Mouse (Mus musculus) ovary, adult 18-20 months (tissue): ENCODE measurements around the gene Aif1.

ENCODE experiments used
- DNase-seq: peaks from one replicate; pipeline ENCODE4 v3.0.0; 2022; ENCODE audit warnings: low spot score, mixed read lengths

The Aif1 gene

GRCm38 (mm10) chr17:35194844-35195630 lies 19.2 kb upstream of the Aif1 start:
- no peak for DNase-seq

DNA sequence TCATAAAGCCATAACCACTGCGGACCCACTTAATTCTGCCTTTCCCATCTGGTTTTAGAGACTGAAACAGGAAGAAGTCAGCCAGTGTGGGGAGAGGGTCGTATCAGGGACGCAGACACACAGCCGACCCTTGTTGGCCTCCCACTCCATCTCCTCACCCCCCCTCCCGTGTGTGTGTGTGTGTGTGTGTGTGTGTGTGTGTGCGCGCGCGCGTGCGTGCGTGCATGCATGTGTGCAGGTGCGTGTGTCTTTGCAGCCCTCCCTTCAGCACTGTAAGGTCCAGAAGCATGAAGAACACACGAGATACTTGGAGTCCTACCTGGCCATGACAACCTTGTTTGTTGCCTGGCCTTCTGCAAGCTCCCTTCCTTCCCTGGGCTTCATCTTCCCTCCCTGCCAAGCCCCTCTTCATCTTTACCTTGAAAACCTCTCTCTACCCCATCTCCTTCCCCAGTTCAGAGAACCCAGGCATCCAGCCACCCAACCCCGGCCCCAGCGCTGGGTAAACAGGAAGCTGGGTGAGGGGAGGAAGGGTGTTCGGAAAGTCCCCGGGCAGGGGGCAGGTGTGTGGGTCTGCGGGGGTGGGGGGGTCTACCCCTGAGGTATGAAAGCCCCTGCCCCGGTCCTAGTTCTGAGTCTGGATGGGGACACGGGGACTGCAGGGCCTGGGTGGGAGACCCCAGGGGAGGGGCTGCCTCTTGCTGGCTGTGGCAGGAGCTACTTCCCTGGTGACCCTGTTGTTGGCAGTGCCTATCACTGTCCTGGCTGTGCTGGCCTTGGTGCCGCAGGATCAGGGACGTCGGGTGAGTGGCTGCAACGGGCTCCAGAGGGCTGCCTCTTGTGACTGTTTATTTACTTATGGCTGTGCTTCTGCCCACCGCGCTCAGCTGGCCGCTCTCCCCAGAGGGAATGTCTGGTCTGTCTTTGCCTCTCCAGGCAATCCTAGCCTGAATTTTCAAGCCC lies 18.3 kb upstream of the Aif1 start, which contains the start of gene Ltb:
Gene Ltb, plus strand, starts transcription at position 559 of the 963 bp plus-strand sequence.
- no peak for DNase-seq

GRCm38 (mm10) chr17:35192924-35193323 lies 17.1 kb upstream of the Aif1 start:
- no peak for DNase-seq

DNA sequence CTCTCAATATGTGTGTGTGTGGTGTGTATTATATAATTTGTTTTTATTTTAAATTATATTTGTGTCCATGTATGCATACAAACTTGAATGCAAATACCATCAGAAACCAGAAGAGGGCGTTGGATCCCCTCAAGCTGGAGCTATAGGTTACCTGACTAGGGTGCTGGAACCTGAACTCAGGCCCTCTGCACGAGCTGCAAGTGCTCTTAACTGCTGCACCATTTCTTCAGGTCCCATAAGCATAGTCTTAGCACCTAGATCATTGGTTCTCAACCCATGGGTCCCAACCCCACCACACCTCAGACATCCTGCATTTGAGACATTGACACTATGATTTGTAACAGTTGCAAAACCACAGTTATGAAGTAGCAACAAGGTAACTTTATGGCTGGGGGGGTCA lies 15.9 kb upstream of the Aif1 start:
- DNase-seq, result no peak

GRCm38 (mm10) chr17:35190096-35190495 lies 14.2 kb upstream of the Aif1 start:
- DNase-seq, result no peak

DNA sequence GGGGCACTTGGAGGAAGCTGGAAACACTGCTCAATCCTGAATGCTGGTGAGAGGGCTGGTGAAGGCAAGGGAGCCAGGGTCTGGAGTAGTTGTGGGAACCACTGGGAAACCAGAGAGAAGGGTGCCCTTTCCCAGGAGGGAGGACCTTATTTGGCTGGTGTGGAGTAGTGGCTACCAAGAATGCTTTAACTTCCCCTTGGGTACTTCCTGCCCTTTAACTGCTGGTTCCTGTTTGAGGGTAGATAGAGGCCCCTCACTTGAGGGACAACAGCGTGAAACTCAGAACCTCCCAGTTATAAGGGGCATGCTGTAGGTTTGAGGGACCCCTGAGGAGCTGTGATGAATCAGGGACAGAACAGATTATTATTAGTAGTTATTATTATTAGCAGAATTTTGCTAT lies 13.3 kb upstream of the Aif1 start:
- no peak for DNase-seq

DNA sequence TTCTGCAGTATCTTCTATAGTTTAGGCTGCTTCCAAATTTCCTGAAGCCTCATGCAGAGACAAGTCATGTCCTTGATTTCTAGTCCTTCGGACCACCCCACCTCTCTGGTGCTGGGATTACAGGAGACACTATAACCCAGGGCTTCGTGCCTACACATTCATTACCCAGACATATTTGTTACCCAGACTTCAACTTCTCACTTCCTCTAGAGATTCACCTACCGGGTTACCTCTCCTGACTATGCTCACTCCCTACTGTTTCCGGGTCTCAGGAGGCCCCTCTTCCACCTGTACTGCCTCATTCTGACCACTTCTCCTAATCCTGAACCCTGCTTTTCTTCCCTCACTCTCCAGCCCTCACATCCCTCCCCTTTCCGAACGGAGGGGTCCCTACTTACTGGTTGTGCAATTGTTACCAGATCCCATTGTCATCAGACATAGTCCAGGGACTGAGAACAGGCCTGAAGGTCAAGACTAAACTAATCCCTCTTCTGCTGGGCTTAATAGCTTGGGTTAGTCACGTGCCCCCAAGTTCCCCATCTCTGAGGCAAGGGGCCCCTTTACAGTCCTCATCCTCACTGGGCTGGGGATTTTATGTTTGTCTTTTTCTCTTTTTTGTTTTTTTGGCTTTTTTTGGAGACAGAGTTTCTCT lies 12.2 kb upstream of the Aif1 start, which contains the start of gene Lst1:
Gene Lst1, minus strand, starts transcription at position 481 of the 652 bp plus-strand sequence.
- no peak for DNase-seq

DNA sequence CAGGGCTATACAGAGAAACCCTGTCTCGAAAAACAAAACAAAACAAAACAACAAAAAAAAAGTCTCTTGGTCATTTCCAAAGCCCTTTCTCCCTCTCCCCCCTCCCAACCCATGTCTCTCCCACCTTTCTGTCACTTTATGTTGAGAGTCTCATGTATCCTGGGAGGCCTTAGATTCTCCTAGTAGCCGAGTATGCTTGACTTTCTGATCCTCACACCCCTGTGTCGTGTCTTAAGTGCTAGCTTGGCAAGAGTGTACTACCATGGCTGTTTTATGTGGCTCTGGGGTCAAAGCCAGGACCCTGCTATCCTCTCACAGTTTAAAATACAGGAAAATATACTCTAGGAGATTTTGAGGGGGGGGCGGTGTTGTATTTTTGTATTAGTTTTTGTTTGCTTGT lies 11.5 kb upstream of the Aif1 start:
- DNase-seq, result no peak

GRCm38 (mm10) chr17:35186681-35187080 lies 10.8 kb upstream of the Aif1 start:
- no peak for DNase-seq

- DNase-seq, result no peak
These were observed 10.1 kb upstream of the Aif1 start for GRCm38 (mm10) chr17:35185639-35186611.

- no peak for DNase-seq
These were observed 4.2 kb upstream of the Aif1 start for GRCm38 (mm10) chr17:35180093-35180492.

- DNase-seq, result no peak
These were observed 2.7 kb upstream of the Aif1 start for GRCm38 (mm10) chr17:35178528-35178927.

- DNase-seq, result no peak
These were observed 486 bp downstream of the Aif1 start for GRCm38 (mm10) chr17:35175382-35175781.

DNA sequence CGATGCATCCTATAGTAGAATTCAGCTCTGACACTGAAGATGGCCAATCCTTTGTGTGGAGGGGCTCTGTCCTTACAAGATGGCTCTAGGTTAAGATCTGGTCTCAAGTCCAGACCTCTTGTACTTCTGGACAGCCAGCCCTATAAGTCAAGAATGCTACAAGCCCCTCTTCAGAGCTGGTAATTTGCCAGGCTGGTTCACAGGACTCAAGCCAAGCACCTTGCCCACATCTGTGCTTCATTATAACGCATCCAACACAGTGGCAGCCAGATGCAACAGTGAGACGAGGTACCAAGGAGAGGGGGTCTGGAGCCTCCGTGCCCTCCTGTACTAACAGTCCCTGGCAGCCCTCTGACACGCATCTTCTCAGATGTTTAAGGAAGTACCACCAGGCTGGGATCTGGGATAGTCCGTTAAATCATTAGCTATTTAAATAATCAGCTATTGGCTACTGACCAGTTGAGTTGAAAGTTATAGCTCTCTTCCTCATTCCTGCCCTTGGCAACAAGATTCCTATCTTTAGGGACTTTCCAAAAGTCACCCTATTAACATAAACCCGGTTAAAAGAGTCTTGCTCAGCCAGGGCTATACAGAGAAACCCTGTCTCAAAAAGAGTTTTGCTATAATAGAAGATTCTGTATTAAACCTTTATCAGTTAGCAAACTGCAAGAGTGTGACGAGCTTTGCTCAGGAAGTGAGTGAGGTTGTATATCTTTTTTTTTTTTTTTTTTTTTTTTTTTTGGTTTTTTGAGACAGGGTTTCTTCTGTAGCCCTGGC lies 1.5 kb downstream of the Aif1 start:
- DNase-seq, result no peak

DNA sequence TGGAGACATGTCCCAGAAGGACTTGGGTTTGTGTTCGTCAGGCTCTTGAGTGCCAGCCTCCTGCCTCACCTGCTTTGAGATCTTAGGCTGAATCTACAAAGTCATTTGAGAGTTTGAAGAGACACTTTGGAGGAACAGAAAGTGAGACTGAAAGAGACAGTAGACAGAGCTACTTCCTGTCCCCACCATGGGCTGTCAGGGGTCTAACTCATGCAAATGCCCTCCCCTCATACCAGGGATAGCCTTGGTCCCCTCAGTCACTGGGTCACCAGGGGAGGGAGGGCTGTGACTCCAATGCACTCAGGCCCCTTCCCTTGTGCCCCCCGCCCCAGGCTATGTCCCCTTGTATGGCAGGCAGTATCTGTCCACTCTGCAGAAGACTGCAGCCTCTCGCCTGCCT lies 2.5 kb downstream of the Aif1 start:
- no peak for DNase-seq

DNA sequence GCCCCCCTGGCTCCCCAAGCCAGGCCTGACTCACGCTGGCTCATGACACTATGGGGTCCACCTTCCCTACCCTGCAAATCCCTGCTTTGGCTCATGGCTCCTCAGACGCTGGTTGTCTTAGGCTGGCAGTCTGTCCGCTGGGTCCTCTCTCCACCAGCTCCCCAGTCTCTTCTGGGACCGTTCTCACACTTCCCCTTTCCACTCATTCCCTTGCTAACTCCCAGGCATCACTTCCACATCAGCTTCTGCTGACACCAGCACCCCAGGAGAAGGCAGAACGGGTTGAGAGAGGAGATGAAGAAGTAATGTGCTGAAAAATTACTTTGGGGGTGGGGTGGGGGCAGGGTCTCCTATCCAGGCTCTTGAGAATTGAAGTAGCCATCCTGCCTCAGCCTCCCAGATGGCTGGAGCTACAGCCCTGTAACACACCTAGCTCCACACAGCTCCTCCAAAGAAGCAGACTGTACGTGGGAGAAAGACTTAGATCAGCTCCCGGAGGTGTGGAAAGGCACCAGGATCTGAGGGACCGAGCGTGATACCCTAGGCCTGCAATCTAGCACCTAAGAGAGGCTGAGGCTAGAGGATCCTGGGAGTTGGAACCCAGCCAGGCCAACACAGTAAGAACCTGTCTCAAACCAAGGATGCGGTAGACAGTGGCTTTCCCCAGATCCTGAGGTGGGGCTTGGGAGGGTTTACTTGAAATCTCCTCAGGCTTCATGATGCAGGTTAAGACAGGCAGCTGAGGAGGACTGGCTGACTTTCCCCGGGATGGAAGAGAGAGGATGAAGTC lies 3.2 kb downstream of the Aif1 start:
- DNase-seq, result no peak

- no peak for DNase-seq
These were observed 7.2 kb downstream of the Aif1 start for GRCm38 (mm10) chr17:35168541-35169207.

GRCm38 (mm10) chr17:35167794-35168193 lies 8.1 kb downstream of the Aif1 start:
- DNase-seq, result no peak
